Mouse (Mus musculus) brain, embryonic 14.5 days (tissue): Measurements from ENCODE around the gene Atp6v1a.

Source experiments
- CTCF ChIP-seq: fragments of 200-500 bp; IDR thresholded peaks from 2 replicates; pipeline ENCODE4 v1.5.1; 2012; ENCODE audit warnings: inconsistent platforms, mild to moderate bottlenecking, moderate library complexity, borderline replicate concordance; ENCODE audit not compliant: insufficient read depth, insufficient read length; ENCODE audit errors: extremely low read depth
- POLR2A ChIP-seq: fragments of 200-500 bp; IDR thresholded peaks from 2 replicates; pipeline ENCODE4 v1.6.1; 2012; ENCODE audit warnings: mild to moderate bottlenecking, inconsistent platforms, borderline replicate concordance; ENCODE audit not compliant: poor library complexity, insufficient read depth, insufficient read length, severe bottlenecking; ENCODE audit errors: extremely low read depth

DNA sequence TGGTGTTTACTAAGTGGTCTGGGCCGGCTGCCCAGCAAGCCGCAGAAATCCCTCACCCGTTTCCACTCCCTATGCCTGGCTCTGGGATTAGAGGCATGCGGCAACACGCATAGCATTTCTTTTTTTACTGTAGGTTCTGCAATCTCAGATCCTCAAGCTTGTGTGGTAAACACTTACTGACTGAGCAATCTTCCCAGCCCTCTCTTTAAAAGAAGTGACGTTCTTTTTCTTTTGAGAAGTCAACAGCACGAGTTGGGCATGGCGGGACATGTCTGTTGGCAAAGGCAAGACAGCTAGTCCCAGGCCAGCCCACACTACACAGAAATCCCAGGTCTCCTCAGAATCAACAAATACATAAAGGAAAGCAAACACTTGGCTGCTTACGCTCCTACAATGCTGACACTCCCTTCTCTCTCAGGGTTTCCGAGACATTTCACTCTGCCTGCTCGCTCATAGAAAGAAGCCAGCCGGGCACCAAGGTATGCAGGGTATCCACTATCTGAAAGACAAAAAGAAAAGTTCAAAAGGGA is 38.3 kb downstream of the Atp6v1a start:
- no peak for TF ChIP-seq CTCF
- no peak for TF ChIP-seq POLR2A
